Mouse (Mus musculus) neutrophil, adult 83 days (primary cell): ENCODE data around the gene Fam216a. TPM values are rescaled to one million over a fixed set of nuclear protein-coding genes. Genes with fewer than 3 reads are reported as not detected.

Source experiments
- total RNA-seq, 2 experiments: library from RNA; stranded (reverse); gene quantifications; one replicate each; pipeline ENCODE4 v1.2.4; 2023

The Fam216a gene
- 1 to 10 TPM; 5.4 to 5.6 TPM for total RNA-seq

DNA sequence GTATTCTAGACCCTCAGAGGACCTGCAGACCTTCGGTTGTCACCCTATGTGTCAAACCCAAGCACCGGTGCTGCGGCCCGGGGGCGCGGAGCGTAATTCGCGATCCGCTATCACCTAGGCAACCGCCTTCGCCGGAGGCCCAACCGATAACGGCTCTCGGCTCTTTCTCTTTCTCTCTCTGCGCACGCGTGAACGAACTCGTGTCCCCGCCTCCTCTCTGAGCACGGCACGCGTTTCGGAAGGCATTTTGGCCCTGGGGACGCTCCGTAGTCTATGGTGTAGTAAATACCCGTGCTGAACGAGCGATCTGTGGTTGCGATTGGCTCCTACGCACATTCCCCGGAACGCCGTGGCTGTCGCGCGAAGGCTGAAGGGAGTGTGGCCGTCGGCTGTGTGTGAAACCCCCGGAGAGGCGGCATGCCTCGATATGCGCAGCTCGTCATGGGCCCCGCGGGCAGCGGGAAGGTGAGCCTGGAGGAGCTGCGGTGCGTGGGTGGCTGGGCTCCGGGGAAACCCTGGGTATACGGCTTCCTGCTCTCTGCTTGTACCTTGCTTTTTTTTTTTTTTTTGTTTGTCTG lies at the start of gene Fam216a:
Gene Fam216a (minus strand): TSS at position 173 of the 578 bp plus-strand sequence.

GRCm38 (mm10) chr5:122421271-122422068 lies 49.3 kb upstream of the Fam216a start, which contains the start of gene Anapc7:
Gene Anapc7, plus strand, starts transcription at chr5:122421693.

DNA sequence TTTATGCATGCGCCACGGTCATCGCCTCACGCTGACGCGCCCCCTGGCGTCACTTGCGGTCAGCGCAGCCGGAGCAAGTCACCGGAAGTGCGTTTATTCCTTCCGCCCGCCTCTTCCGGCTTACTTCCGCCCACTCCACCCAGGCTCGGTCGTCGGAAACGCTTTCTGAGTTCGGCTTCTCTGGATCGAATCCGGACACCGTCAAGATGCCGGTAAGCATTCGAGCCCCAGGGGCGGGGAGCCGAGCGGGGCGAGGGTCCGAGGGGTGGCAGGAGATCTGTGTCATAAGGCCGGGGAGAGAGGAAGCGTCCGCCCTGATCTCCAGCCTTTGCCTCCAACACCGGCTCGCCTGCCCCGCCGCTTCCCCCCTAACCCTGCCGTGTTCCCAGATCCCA lies 19.6 kb upstream of the Fam216a start, which contains the start of gene Arpc3:
Gene Arpc3 (plus strand): TSS at position 93 of the 395 bp plus-strand sequence.

DNA sequence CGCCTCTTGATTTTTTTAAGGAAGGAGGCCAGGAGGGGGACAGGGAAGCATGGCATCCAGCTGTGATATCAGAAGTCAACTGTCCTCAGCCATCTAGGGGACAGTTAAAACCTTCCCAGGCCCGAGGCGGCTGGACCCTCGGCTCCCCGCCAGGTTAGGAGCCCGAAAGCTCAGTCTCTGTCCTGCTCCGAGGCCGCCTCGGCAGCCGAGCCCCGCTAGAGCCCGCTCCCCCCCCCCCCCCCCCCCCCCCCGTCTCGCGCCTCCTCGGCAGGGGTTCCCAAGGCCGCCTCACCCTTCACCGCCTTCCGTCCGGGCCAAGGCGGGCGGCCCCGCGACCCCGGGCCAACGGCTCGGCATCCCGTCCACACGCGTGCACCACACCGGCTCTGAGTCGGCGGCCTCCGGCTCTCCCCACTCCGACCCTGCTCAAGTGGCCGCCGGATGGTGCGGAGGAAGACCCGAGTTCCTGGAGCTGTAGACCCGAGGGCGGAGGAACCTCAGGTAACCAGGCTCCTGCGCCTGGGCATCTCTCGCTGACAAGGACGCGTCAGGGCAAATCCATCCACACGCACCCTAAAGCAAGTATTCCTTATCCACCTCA lies 473 bp downstream of the Fam216a start, which contains the start of gene Gpn3:
Gene Gpn3 (plus strand): TSS at position 286 of the 601 bp plus-strand sequence.

GRCm38 (mm10) chr5:122353807-122354491 lies 18.2 kb downstream of the Fam216a start, which contains the start of the genes Rad9b and Vps29:
Gene Rad9b, minus strand, starts transcription at chr5:122354233.
Gene Vps29, plus strand, starts transcription at chr5:122354369.

Other genes with a start within 250 kb of the Fam216a start
- 1 to 10 TPM; 6.2 to 9.1 TPM for gene Ccdc63, start 231.5 kb downstream of the Fam216a start, total RNA-seq
- 100 to 1,000 TPM; 201 to 214 TPM for gene Ppp1cc, start 214.1 kb downstream of the Fam216a start, total RNA-seq
- gene Hvcn1, start 165.6 kb downstream of the Fam216a start, total RNA-seq, result 100 to 1,000 TPM in 1 of 2 experiments, 10 to 100 TPM in 1; 98.6 to 111 TPM
- gene Tctn1, start 107.9 kb downstream of the Fam216a start, total RNA-seq, result 1 to 10 TPM; 8.0 TPM
- 10 to 100 TPM; 14.5 to 18.4 TPM for gene Pptc7, start 88.0 kb downstream of the Fam216a start, total RNA-seq
- gene Rad9b, start 18.1 kb downstream of the Fam216a start, total RNA-seq, result 1 to 10 TPM; 1.1 to 2.4 TPM
- 10 to 100 TPM; 57.0 to 59.9 TPM for gene Vps29, start 18.0 kb downstream of the Fam216a start, total RNA-seq
- 10 to 100 TPM; 14.4 to 14.6 TPM for gene Gpn3, start 488 bp downstream of the Fam216a start, total RNA-seq
- gene Arpc3, start 19.5 kb upstream of the Fam216a start, total RNA-seq, result 100 to 1,000 TPM; 562 to 596 TPM
- gene Anapc7, start 49.3 kb upstream of the Fam216a start, total RNA-seq, result 10 to 100 TPM; 24.4 to 26.2 TPM
- gene Atp2a2, start 129.9 kb upstream of the Fam216a start, total RNA-seq, result 10 to 100 TPM; 75.4 to 77.0 TPM
- gene Ift81, start 242.2 kb upstream of the Fam216a start, total RNA-seq, result 1 to 10 TPM; 2.1 to 2.2 TPM